Mouse (Mus musculus): ENCODE data around the gene Srebf2.

DNA sequence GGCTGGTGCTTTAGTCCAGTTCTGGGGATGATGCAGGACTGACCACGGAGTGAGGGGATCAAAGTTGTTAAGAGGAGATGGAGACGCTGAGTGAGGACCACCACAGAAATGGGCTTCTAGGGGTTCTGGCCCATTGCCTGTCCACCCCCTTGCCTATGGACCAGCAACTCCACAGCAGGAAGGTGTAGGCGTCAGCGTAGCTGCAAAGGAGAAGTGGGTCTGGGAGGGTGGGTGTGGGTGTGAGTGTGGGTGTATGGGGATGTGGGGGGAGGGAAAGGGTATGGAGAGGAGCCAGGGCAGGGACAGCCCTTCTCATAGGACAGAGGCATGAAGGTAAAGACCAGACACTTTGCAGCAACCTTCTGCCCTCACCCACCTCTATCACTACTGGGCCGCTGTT, 78.8 kb downstream of the Srebf2 start:
- TF ChIP-seq EP300 (IDR thresholded peaks at IDR 0.05; ENCODE audit: low read depth): no peak
- TF ChIP-seq CTCF (IDR thresholded peaks at IDR 0.05; ENCODE audit: low read depth): no peak
